Mouse (Mus musculus) bone marrow, adult 2 months (tissue): ENCODE results near the gene Ubald2. TPM values are rescaled to one million over a fixed set of nuclear protein-coding genes. Genes with fewer than 3 reads are reported as not detected.

Experiments
- H3K27ac ChIP-seq: fragments of 200-500 bp; 2 replicates; pipeline ENCODE4 v1.5.1; 2012; ENCODE audit warnings: low read depth, mild to moderate bottlenecking, control low read depth, inconsistent platforms, low read length; ENCODE audit not compliant: control insufficient read depth, poor library complexity, insufficient read depth
- H3K4me1 ChIP-seq: fragments of 200-500 bp; 2 replicates; pipeline ENCODE4 v1.6.1; 2011; ENCODE audit warnings: low read length; ENCODE audit not compliant: control insufficient read depth, insufficient read depth
- H3K4me3 ChIP-seq: fragments of 200-500 bp; replicated peaks from 2 replicates; pipeline ENCODE3; 2011; ENCODE audit warnings: mild to moderate bottlenecking, low read depth, low read length, control low read depth; ENCODE audit not compliant: control insufficient read depth
- CTCF ChIP-seq: fragments of 200-500 bp; IDR thresholded peaks from 2 replicates; pipeline ENCODE4 v1.5.1; 2011; ENCODE audit warnings: low read length, control low read depth; ENCODE audit not compliant: control insufficient read depth, insufficient read depth
- POLR2A ChIP-seq: fragments of 200-500 bp; IDR thresholded peaks from 2 replicates; pipeline ENCODE4 v1.6.1; 2011; ENCODE audit warnings: low read depth, mild to moderate bottlenecking, control low read depth, low read length, borderline replicate concordance; ENCODE audit not compliant: control insufficient read depth
- whole genome bisulfite sequencing: fragments of 180-500 bp; shearing (Covaris S2); methylation state at CpG from one replicate; pipeline ENCODE4 v1.1.7; 2018; 5-methylcytosine and 5-hydroxymethylcytosine counted together
- polyA plus RNA-seq: library from polyadenylated mRNA; stranded (reverse); fragments of >200 nt; gene quantifications from 2 replicates; pipeline ENCODE4 v1.2.4, GENCODE M21; 2011; ENCODE audit warnings: low replicate concordance; ENCODE audit not compliant: missing spikeins, insufficient read depth, insufficient read length

Ubald2 gene
- polyA plus RNA-seq, 1 experiment = 172 TPM

DNA sequence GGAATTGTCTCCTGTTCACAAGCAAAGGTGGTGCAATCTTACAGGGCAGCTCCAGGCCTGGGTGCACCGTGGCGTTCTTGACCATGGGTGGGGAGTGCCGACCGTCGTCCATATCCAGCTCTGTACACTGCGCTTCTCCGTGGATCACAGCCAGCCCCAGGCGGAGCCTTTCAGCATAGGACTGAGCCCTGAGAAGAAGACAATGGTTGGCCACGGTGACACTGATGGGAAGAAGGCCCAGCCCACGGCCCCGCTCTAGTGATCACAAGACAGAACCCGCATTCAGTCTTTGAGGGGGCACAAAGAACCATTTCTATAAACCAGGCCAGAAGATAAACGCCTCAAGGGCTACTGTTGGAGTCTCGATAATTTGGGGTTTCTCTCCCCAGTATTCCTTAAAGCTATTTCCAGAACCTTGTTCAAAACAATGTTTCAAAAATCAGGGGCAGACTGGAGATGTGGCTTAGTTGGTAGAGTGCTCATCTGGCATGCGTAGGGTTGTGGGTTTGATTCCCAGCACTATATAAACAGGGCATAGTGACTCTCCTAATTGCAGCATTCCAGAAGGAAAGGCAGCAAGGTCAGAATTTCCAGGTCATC is 43.4 kb downstream of the Ubald2 start:
- WGBS = 91% methylated on average over 15 of the region's 15 CpGs
- no peak overlapping the region for H3K4me3 ChIP-seq
- H3K27ac ChIP-seq = no peak overlapping the region
- no peaks in the 10 kb centered on the region for H3K4me1 ChIP-seq
- TF ChIP-seq POLR2A (no peak), CTCF (no peak)

GRCm38 (mm10) chr11:116478978-116479377 is 45.1 kb downstream of the Ubald2 start:
- H3K27ac ChIP-seq = no peak overlapping the region
- H3K4me1 ChIP-seq = no peaks in the 10 kb centered on the region
- TF ChIP-seq CTCF (no peak), POLR2A (no peak)
- no peak overlapping the region for H3K4me3 ChIP-seq
- WGBS = 91% methylated on average over 7 of the region's 7 CpGs

GRCm38 (mm10) chr11:116479832-116480231 is 45.9 kb downstream of the Ubald2 start:
- no peak for TF ChIP-seq CTCF
- TF ChIP-seq POLR2A = no peak
- no peak overlapping the region for H3K27ac ChIP-seq
- H3K4me1 ChIP-seq = no peaks in the 10 kb centered on the region
- WGBS = 81% methylated on average over 8 of the region's 8 CpGs
- H3K4me3 ChIP-seq = no peak overlapping the region

- Histone ChIP-seq H3K4me1 (no peaks in the 10 kb centered on the region), H3K4me3 (no peak overlapping the region), H3K27ac (no peak overlapping the region)
- 93% methylated on average over 8 of the region's 8 CpGs for whole genome bisulfite sequencing
- TF ChIP-seq CTCF = no peak
- TF ChIP-seq POLR2A = no peak
Measured at GRCm38 (mm10) chr11:116480975-116481374, 47.1 kb downstream of the Ubald2 start.

DNA sequence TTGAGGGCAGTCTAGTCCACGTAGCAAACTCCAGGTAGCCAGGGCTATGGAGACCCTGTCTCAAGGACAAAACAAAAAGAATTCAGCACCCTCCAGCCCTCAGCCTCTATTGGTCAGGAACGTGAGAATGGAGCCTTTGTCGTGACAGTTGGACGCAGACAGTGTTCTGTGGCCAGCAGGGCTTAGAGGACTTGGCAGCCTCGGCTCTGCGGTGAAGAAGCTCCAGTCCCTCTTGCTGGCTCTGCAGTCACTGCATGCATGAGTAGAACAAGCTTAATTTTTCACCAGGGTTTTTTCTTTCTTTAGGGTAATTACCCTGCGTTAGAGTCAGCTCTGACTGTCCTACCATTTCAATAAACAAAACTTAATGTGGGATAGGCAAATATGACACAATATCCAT is 47.9 kb downstream of the Ubald2 start:
- Histone ChIP-seq H3K27ac (no peak overlapping the region), H3K4me3 (no peak overlapping the region), H3K4me1 (no peaks in the 10 kb centered on the region)
- WGBS = 91% methylated on average over 7 of the region's 7 CpGs
- no peak for TF ChIP-seq POLR2A

DNA sequence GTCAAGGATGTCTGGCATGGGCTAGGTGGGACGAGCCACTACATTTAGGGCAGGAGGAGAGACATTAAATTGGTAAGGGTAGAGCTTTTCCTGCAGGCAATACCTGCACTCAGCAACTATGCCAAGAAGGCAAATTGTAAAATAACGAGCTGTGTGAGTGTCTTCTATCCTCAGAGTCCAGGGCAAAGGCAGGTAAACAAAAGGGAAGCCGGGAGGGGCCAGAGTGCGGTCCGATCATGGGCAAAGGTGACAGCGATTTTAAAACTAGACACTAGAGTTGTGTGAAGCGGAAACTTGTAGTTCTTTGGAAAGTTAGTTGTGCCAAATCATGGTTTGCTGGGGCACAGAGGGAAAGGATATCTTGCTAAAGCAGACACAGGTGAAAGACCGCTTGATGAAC is 50.4 kb downstream of the Ubald2 start:
- Histone ChIP-seq H3K4me3 (no peak overlapping the region), H3K4me1 (no peaks in the 10 kb centered on the region; the same call in 1 of the 2 replicates), H3K27ac (no peak overlapping the region)
- TF ChIP-seq POLR2A = no peak
- WGBS = 90% methylated on average over 8 of the region's 8 CpGs

GRCm38 (mm10) chr11:116488207-116488606 is 54.3 kb downstream of the Ubald2 start:
- H3K4me1 ChIP-seq = no peaks in the 10 kb centered on the region; the same call in 1 of the 2 replicates
- no peak overlapping the region for H3K4me3 ChIP-seq
- TF ChIP-seq POLR2A = no peak
- no peak for TF ChIP-seq CTCF
- H3K27ac ChIP-seq = no peak overlapping the region

Other genes starting within 250 kb of the Ubald2 start
- gene Ten1, start 235.2 kb upstream of the Ubald2 start, polyA plus RNA-seq = 20.2 and 30.0 TPM in 2 replicates
- 9.8 and 20.0 TPM in 2 replicates for gene Acox1, start 235.0 kb upstream of the Ubald2 start, polyA plus RNA-seq
- gene Evpl, start 196.0 kb upstream of the Ubald2 start, polyA plus RNA-seq = 0.30 TPM in 1 of 2 replicates, not detected in the other
- gene Srp68, start 159.9 kb upstream of the Ubald2 start, polyA plus RNA-seq = 23.8 and 44.5 TPM in 2 replicates
- gene Galr2, start 153.2 kb upstream of the Ubald2 start, polyA plus RNA-seq = not detected in 2 replicates
- gene Exoc7, start 126.9 kb upstream of the Ubald2 start, polyA plus RNA-seq = 39.1 and 47.2 TPM in 2 replicates
- gene Foxj1, start 98.7 kb upstream of the Ubald2 start, polyA plus RNA-seq = not detected in 2 replicates
- 14.2 and 14.5 TPM in 2 replicates for gene Rnf157, start 21.1 kb upstream of the Ubald2 start, polyA plus RNA-seq
- gene Qrich2, start 32.1 kb downstream of the Ubald2 start, polyA plus RNA-seq = not detected in 2 replicates
- 20.1 and 41.9 TPM in 2 replicates for gene Prpsap1, start 60.1 kb downstream of the Ubald2 start, polyA plus RNA-seq
- gene Sphk1, start 96.8 kb downstream of the Ubald2 start, polyA plus RNA-seq = 31.3 and 31.7 TPM in 2 replicates
- gene Ube2o, start 147.4 kb downstream of the Ubald2 start, polyA plus RNA-seq = 90.9 and 133 TPM in 2 replicates
- not detected in 2 replicates for gene Aanat, start 152.3 kb downstream of the Ubald2 start, polyA plus RNA-seq
- 20.9 and 51.1 TPM in 2 replicates for gene Rhbdf2, start 192.9 kb downstream of the Ubald2 start, polyA plus RNA-seq
- not detected in 2 replicates for gene Prcd, start 219.4 kb downstream of the Ubald2 start, polyA plus RNA-seq
- gene Cygb, start 220.2 kb downstream of the Ubald2 start, polyA plus RNA-seq = 2.6 and 3.4 TPM in 2 replicates